Mouse (Mus musculus): Measurements from ENCODE around the gene Cryba4.

- TF ChIP-seq POLR2A (IDR thresholded peaks at IDR 0.05; ENCODE audit: low read depth, low read length) (no peak), CTCF (conservative IDR thresholded peaks at IDR 0.05; ENCODE audit: insufficient read depth, insufficient read length, low read depth, low read length) (no peak)
Observed at GRCm38 (mm10) chr5:112236631-112237030, 15.7 kb downstream of the Cryba4 start.
